Mouse (Mus musculus) spleen, adult 2 months (tissue): ENCODE results near the gene Prickle4.

ENCODE experiments used
- CTCF ChIP-seq: fragments of 200-500 bp; IDR thresholded peaks from 2 replicates; pipeline ENCODE4 v1.5.1; 2011; ENCODE audit warnings: mild to moderate bottlenecking, inconsistent platforms; ENCODE audit not compliant: insufficient read depth, insufficient read length, insufficient replicate concordance; ENCODE audit errors: extremely low read depth
- POLR2A ChIP-seq: fragments of 200-500 bp; IDR thresholded peaks from 2 replicates; pipeline ENCODE4 v1.6.1; 2011; ENCODE audit warnings: low read depth, low read length, inconsistent platforms

- no peak for TF ChIP-seq POLR2A
- TF ChIP-seq CTCF: no peak
These were observed 31.4 kb downstream of the Prickle4 start for GRCm38 (mm10) chr17:47663009-47663713.
